Mouse (Mus musculus): ENCODE results near the gene Ahdc1. TPM values are rescaled to one million over a fixed set of nuclear protein-coding genes. Genes with fewer than 3 reads are reported as not detected.

Gene Ahdc1
- polyA plus RNA-seq, 1 experiment from 2014 or later: 8.0 TPM

DNA sequence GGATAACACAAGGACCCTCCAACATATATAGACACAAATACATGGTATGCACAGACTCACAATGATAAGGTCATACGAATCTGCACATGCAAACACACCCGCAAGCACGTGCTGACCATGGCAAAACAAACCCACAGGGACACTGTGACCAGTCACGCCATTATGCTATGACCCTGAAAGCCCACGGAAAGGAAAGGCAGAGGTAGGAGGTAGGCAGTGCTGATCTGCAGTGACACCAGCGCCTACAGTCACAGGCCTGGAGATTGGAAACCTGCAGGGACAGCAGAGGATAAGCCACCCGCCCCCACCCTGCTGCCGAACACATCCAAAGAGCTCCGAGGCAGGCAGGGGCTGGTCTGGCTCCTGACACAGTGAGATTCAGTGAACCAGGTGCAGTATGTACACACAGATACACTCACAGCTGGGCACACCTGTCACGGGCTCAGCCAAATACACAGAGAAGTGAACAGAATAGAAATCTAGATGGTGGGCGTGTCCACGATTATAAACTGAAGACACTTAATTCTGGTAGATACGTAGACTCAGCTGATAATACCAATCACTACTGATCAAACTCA is 42.0 kb downstream of the Ahdc1 start:
- no peak for DNase-seq (ENCODE audit: low spot score)

DNA sequence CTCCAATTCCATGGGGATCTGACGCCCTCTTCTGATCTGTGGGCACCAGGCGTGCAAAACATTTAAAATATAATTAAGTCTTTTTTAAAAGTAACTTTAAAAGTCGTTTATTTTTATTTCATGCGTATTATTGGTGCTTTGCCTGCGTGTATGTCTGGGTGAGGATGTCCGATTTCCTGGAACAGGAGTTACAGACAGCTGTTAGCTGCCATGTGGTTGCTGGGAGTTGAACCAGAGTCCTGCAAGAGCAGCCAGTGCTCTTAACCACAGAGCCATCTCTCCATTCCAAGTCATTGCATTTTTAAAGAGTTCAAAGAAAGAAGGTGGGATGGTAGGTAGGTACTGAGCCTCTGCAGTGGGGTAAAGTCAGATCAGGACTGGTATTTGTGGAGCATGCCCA is 43.5 kb downstream of the Ahdc1 start:
- no peak for DNase-seq (ENCODE audit: low spot score)

DNA sequence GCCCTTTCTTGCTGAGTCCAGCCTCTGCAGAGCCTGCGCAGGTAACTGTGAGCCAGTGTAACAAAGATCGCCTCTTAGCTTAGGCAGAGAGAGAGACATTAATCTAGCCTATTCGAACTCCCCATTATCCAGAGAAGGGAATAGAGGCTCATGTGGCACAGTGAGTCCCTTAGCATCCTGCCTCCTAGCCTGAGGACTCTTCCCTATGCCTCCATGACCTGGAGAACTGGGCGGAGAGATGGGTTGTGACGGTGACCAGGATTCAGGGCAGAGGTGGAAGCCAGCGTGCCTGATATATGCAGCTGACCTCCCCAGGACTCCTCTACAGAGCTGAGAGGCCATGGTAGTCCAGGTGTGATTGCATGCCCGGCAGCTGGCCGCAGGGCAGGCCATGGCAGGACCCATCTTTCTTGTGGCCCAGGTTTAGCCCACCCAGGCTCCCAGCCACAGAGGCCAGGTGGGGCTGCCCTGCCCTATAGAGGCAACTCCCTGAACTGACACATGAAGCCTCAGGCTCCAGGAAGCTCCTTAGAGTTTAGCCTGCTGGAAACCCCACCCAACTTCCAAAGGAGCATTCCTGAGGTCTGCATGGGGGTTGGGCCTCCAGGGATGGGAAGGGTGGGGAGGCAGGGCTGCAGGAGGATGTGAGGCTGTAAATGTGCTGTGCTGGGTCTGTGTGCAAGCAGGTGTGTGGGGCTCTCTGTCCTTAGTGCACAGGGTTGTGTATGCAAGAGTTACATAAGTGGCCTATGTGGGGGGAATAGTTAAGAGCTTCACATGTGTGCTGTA is 44.3 kb downstream of the Ahdc1 start:
- no peak for DNase-seq (ENCODE audit: low spot score)

DNA sequence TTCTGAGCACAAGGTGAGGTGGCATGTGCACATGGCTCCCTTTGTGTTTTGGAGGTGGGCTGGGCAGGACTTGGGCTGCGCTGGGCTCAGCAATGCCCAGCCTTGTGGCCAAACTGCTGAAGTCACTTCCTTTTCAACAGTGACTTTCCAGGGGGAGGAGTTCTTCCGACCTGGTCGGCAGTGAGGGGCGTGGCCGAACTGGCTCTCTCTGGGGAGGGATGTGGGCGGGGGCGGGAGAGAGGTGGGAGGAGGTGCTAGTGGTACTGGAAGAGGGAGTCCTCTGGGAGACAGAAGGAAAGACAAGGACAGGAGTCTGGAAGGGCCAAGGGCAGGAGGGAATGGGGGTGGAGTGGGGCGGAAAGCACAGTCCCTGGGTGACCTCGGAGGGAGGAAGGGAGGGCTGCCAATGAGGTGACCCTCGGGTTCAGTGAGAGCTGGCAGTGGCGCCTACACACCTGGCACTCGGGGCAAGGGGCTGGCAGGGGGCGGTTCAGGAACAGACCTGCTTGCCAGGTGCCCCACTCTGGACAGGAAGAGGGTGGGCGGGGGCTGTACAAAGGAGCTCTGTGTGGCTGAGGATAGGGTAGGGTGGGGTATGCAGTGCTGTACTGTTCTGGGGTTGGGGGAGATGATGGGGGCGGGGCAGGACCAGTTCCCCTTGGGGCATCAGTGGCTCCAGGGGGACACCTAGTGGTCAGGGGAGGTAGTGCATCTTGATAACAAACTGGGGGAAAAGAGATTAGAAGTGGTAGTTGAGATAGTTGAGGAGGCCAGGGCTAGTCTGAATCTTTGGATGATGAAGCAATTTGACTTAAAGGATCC is 45.2 kb downstream of the Ahdc1 start:
- peak; percentile 85 for DNase-seq (ENCODE audit: low spot score)

DNA sequence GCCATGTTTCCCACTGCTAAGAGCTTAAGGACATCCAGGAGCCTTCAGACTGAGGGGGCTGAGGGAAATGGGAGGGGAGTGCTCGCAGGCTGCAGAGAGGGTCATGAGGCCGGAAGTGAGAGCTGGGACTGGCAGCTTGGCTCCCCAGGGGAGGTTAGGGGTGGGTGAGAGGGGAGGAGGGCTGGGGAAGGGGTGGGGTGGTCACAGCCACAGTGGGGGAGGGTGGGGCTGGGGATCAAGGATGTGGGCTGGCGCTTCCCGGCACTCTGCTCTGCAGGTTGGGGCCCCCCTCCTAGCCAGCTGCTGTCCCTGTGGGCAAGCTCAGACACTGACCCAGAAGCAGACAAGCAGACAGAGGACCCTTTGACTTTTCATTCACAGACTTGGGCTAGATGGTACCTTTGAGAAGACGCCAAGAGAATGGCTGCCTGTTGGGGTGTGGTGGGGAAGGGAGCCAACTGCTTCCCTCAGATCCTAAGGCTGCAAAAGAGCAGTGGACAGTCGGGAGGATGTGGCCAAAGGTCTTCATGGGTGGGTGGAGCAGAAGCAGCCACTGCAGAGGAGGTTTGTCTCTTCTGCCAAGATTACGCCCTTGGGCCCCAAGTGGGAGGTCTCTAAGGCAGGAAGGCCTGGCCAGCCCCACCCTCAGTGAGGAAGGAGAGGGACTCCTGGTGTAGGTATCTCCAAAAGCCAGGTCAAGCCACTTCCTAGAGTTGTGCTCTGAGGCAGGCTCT is 46.5 kb downstream of the Ahdc1 start:
- DNase-seq (ENCODE audit: low spot score): peak; percentile 78

DNA sequence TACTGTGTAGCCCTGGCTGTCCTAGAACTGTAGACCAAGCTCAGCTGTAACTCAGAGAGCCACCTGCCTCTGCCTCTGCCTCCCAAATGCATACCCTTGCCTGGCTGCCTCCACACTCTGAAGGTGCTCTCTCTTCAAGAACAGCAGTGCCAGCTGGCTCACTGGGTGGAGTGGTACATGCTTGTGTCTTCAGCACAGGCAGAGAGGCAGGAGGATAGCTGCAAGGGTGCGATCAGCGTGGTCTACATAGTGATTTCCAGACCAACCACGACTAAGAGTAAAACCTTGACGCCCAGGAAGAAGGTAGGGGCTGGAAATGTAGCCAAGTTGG is 47.0 kb downstream of the Ahdc1 start:
- DNase-seq (ENCODE audit: low spot score): no peak

DNA sequence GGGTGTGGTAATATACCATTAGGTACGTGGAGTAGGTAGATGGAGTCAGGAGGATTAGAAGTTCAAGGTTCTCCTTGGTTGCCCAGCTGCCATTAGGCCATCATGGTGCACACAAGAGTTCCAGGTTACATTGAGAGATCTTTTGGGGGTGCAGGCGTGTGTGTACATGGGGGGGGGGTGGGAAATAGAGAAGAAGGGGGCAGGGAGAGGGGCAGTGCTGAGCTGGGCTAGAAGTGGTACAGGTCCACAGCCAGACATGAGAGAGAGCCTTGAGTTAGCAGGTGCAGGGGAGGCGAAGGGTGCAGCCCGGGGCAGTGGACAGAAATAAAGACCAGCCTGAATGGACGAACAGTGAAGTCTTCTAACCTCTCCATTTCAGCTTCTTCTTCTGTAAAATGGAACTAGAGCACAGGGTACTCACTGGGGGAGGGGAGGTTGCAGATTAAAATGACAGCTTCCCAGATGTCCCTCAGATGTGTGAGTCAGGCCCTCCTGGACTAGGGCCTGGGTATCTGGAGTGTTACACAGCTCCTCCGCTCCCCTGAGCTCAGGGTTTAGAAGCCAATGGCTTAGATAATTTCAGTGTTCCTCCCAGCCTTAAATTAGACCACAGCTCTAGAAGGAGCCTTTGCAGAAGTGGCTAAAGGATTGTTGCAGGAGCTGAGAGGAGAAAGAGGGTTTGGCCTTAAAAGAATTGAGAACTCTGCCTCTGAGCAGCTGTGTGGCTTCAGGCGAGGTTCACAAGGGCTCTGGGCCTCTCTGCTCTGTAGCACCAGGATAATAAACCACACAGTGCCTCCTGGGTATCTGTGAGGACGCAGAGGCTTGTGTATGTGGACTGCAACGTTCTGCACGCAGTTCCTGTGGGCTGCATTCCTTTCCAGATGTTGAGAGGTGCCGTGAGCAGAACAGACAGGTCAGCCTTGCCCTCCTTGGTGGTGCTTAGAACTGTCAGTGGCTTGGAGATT is 47.7 kb downstream of the Ahdc1 start:
- DNase-seq (ENCODE audit: low spot score): no peak

DNA sequence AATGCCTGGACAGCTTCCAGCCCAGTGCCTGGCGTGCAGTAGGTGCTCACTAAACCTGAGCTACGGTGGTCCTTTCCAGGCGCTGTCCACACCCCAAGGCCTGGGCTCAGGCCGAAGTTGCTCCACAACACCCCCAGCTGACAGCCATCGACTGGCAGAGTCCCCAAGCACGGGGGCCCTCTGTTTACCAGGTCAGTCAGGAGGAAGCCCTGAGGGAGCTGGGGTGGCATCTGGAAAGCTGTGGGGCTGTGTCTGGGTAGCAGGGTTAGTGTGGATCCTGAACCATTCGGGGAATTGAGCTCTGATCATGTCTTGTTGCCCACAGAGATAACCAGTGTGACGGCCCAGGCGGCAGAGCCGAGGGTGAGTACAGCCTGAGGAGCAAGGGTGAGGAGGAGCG is 49.6 kb downstream of the Ahdc1 start:
- no peak for DNase-seq (ENCODE audit: low spot score)

DNA sequence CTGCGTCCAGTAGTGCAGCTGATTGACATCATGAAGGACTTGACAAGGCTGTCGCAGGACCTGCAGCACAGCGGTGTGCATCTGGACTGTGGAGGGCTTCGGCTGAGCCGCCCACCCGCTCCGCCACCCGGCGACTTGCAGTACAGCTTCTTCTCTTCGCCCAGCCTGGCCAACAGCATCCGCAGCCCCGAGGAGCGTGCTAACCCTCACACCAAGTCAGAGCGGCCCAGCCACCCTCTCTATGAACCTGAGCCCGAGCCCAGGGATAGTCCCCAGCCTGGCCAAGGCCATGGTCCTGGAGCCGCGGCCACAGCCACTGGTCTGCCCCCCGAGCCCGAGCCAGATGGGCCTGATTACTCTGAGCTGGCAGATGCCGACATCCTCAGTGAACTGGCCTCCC is 50.7 kb downstream of the Ahdc1 start:
- no peak for DNase-seq (ENCODE audit: low spot score)

DNA sequence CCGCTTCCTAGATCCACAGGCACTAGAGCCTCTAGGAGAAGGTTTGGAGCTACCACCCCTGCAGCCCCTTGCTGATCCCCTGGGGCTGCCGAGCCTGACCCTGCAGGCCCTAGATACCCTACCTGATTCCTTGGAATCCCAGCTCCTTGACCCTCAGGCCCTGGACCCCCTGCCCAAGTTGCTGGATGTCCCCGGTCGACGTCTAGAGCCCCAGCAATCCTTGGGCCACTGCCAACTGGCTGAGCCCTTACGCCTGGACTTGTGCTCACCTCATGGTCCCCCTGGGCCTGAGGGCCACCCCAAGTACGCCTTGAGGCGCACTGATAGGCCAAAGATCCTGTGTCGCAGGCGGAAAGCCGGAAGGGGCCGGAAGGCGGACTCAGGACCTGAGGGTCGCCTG is 51.2 kb downstream of the Ahdc1 start:
- no peak for DNase-seq (ENCODE audit: low spot score)

DNA sequence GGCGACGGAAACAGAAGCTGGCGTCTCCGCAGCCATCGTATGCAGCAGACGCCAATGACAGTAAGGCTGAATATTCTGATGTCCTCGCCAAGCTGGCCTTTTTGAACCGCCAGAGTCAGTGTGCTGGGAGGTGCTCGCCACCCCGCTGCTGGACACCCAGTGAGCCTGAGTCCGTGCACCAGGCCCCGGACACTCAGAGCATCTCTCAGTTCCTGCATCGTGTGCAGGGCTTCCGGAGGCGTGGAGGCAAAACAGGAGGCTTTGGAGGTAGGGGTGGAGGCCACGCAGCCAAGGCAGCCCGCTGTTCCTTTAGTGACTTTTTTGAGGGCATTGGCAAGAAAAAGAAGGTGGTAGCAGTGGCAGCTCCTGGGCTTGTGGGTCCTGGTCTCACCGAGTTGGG is 52.1 kb downstream of the Ahdc1 start:
- no peak for DNase-seq (ENCODE audit: low spot score)

DNA sequence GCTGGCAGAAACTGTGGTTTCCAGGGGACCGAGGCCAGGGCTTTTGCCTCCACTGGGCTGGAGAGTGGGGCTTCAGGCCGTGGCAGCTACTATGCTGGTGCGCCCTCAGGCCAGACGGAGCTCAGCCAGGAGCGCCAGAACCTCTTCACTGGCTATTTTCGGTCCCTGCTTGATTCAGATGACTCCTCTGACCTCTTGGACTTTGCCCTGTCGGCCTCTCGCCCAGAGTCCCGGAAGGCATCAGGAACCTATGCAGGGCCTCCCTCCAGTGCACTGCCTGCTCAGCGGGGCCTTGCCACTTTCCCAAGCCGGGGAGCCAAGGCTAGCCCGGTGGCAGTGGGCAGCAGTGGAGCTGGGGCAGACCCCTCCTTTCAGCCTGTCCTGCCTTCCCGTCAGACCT is 52.7 kb downstream of the Ahdc1 start:
- DNase-seq (ENCODE audit: low spot score): no peak

DNA sequence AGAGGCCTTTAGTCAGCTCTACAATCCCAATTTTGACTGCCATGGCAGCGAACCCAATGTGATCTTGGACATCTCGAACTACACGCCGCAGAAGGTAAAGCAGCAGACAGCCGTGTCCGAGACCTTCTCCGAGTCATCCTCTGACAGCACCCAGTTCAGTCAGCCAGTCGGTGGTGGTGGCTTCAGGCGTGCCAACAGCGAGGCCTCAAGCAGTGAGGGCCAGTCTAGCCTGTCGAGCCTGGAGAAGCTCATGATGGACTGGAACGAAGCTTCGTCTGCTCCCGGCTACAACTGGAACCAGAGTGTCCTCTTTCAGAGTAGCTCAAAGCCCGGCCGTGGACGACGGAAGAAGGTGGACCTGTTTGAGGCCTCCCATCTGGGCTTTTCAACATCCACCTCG is 53.7 kb downstream of the Ahdc1 start:
- no peak for DNase-seq (ENCODE audit: low spot score)

DNA sequence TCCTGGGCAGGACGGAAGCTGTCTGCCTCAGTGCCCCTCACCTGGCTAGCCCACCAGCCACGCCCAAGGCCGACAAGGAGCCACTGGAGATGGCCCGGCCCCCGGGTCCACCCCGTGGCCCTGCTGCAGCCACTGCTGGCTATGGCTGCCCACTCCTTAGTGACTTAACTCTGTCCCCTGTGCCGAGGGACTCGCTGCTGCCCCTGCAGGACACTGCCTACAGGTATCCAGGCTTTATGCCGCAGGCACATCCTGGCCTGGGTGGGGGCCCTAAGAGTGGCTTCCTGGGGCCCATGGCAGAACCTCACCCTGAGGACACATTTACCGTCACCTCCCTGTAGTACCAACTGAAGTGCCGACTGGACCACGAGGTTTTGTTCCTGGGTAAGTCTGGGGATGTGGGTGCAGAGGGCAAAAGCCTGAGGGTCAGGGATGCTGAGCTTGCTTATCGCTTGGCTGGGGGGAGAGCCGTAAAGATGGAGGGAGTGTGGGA is 54.9 kb downstream of the Ahdc1 start:
- DNase-seq (ENCODE audit: low spot score): no peak

DNA sequence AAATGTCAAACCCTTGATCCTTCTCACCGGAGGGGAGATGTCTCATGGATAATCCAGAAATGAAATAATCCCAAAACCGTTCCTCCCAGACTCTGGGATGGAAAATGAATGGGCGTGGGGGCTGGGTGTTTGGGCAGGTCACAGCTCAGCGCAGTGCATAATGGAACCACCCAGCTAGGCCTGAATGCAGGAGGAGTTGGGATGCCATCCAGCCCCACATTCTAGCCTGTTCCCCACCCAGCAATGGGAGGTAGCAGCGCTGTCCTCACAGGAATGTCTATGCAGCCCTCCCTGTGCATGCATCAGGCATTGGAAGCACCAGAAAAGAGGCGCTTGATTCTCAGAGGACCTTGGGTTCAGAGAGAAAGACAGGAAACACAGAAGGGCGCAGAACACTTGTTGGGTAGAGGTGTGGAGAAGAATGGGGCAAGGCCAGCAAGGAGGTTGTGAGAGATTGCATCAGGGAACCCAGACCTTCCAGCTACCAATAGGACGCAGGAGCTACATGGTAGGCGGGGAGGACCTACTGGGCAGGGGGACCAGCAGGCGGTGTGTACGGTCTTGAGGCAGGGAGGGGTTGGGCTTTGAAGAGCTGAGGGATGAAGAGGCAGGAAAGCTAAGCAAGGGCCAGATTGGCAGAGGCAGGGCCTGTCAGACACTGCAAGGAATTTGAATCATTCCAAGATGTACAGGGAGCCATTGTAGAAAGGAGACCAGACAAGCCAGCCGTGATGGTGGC is 57.5 kb downstream of the Ahdc1 start:
- no peak for DNase-seq (ENCODE audit: low spot score)

DNA sequence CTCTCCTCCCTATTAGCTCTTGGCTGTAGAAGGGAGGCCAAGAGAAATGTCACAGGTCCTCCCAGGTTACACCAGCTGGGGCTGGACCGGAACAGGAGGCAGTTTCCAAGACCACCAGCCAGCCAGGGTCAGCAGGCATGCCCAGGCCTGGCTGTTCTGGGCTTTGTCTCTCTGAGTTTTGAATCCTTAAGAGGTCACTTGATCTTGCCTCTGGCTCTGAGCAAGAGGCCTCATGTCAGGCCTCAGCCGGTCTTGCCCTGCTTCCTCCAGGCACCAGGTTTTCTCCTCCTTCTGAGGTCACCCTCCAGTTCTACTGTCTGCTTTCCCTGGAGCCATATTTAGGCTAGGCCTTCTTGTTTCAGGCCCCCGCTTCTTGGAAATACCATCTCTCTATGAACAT is 59.3 kb downstream of the Ahdc1 start:
- no peak for DNase-seq (ENCODE audit: low spot score)

DNA sequence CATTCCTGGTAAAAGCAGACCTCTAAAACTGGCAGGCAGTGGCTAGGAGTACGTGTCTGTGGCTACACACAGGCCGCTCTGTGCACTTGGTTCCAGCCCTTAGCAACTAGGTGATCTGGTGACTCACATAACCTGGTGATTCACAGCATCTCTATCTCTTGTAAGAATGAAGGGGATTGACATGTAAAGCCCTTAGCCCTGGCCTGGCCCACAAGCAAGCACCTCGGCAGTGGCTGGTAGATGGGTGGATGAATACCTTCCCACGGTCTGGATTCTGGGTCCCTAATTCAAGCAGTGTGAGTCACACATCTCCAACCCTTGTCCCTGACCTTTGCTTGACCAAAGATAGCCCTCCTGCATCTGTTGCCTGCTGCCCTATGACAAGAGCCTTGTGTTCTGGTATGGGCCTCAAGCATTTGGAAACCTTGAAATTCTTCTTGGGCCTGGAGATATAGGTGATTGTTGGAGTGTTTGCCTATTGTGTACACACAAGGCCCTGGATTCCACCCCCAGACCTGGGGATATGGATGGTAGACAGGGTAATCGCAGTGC is 59.8 kb downstream of the Ahdc1 start:
- no peak for DNase-seq (ENCODE audit: low spot score)

DNA sequence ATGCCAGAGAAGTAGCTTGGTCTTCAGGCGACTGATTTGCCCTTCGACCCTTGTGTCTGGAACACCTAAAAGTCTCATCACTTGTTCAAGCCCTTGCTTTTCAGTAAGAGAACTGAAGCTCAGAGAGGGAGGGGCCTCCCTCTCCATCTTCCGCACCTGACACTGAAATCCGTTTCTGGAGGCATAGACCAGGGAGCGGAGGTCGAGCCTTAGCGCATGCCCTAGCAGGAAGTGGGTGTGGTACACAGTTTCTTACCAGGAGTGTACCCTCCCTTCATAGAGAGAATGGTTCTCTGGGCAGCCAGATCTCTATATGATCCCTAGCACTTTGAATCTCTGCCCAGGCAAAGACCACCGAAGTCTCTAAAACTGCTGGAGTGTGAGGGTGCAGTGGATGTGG is 62.1 kb downstream of the Ahdc1 start:
- DNase-seq (ENCODE audit: low spot score): peak; percentile 85

DNA sequence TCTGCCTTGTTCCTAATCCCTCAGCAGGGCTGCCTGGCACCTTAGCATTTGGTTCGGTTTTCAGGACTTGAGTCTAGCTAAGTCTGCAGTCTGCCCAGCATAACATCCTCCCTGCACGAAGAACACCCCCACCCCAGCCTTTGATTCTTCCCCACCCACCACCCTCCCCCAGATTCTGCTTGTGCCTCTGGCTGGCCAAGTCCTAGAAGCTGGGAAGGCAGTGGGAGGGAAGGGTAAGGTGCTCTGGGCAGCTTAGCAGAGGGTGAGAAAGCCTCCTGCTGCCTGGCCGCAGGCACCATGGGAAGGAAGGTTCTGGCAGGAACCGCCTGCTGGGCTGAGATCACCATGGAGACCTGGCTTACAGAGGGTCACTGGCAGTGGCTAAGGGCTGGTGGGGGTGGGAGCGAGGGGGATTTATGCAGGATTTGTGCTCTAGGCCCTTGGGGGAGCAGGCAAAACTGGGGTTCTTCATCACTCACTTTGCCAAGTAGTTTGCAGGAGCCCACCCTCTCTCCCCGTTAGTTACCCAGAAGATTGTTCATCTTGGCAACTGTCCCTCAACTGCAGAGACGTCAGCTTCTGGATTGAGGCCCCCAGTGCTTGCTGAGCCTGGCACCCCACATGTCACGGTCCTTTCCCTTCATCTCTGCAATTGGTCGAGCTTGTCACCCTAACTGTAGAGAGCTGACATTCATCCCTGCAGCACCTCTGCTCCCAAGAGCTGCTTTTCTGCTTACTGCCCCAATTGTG is 63.2 kb downstream of the Ahdc1 start:
- no peak for DNase-seq (ENCODE audit: low spot score)

Data from thymus, postnatal 0 days (tissue).